Mouse (Mus musculus) thymus, adult 2 months (tissue): ENCODE measurements around the gene Rps3. TPM values are rescaled to one million over a fixed set of nuclear protein-coding genes. Genes with fewer than 3 reads are reported as not detected.

Source experiments
- DNase-seq: peaks from one replicate; pipeline ENCODE4 v3.0.0; 2021
- H3K27ac ChIP-seq: fragments of 200-500 bp; 2 replicates; pipeline ENCODE4 v1.5.1; 2012; ENCODE audit warnings: low read length, control low read depth; ENCODE audit not compliant: control insufficient read depth, insufficient read depth
- H3K27me3 ChIP-seq: fragments of 200-500 bp; 2 replicates; pipeline ENCODE4 v1.6.1; 2012; ENCODE audit warnings: mild to moderate bottlenecking, low read length, moderate library complexity, mixed read lengths; ENCODE audit not compliant: control insufficient read depth, insufficient read depth
- H3K36me3 ChIP-seq: fragments of 200-500 bp; 2 replicates; pipeline ENCODE4 v1.6.1; 2012; ENCODE audit warnings: mild to moderate bottlenecking, low read length, moderate library complexity; ENCODE audit not compliant: control insufficient read depth, insufficient read depth
- H3K4me1 ChIP-seq: fragments of 200-500 bp; replicated peaks from 2 replicates; pipeline ENCODE4 v1.6.1; 2012; ENCODE audit warnings: low read length; ENCODE audit not compliant: control insufficient read depth, insufficient read depth
- H3K4me3 ChIP-seq: fragments of 200-500 bp; 2 replicates; pipeline ENCODE4 v1.5.1; 2012; ENCODE audit warnings: mild to moderate bottlenecking, low read length, control low read depth, moderate library complexity; ENCODE audit not compliant: control insufficient read depth, insufficient read depth
- CTCF ChIP-seq: fragments of 200-500 bp; IDR thresholded peaks from 2 replicates; pipeline ENCODE4 v1.5.1; 2012; ENCODE audit warnings: mild to moderate bottlenecking, control low read depth, low read length, moderate library complexity, borderline replicate concordance; ENCODE audit not compliant: control insufficient read depth, poor library complexity, insufficient read depth; ENCODE audit errors: extremely low read depth
- POLR2A ChIP-seq: fragments of 200-500 bp; IDR thresholded peaks from 2 replicates; pipeline ENCODE4 v1.6.1; 2012; ENCODE audit warnings: mild to moderate bottlenecking, low read length, control low read depth, moderate library complexity; ENCODE audit not compliant: control insufficient read depth, poor library complexity, insufficient read depth; ENCODE audit errors: extremely low read depth
- WGBS: fragments of 180-500 bp; shearing (Covaris S2); methylation state at CpG from one replicate; pipeline ENCODE4 v1.1.7; 2018; 5-methylcytosine and 5-hydroxymethylcytosine counted together
- polyA plus RNA-seq: library from polyadenylated mRNA; depleted of rRNA; stranded (reverse); fragments of >200 nt; gene quantifications from 2 replicates; pipeline ENCODE4 v1.2.3, GENCODE M21; 2012

Gene Rps3
- polyA plus RNA-seq, 1 experiment, result 566 TPM

DNA sequence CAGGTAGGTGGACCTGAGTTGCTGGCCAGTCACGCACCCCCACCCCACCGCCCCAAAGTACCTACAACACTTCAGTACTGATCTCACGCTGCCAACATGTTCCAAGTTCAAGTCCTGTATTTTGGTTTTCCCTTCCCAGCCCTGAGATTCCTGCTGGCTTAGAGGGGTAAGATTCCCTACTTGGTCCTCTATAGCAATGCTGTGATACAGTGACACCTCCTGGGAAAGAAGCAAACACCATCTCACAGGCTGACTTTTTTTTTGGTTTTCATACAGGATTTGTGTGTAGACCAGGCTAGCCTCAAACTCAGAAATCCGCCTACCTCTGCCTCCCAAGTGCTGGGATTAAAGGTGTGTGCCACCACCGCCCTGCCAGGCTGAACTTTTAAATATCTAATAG lies 6.3 kb downstream of the Rps3 start:
- Histone ChIP-seq H3K36me3 (peaks cover 62% of the 10 kb centered on the region), H3K4me1 (peaks cover 8% of the 10 kb centered on the region), H3K4me3 (no peak overlapping the region), H3K27me3 (no peaks in the 10 kb centered on the region), H3K27ac (no peak overlapping the region)
- WGBS, result 97% methylated on average over 5 of the region's 5 CpGs
- TF ChIP-seq POLR2A, result no peak
- TF ChIP-seq CTCF, result no peak
- DNase-seq, result no peak

GRCm38 (mm10) chr7:99476558-99477114 lies 6.9 kb downstream of the Rps3 start:
- H3K4me3 ChIP-seq, result no peak overlapping the region
- peaks cover 3% of the 10 kb centered on the region; the same call in 1 of the 2 replicates for H3K4me1 ChIP-seq
- no peaks in the 10 kb centered on the region for H3K27me3 ChIP-seq
- 85% methylated on average over 3 of the region's 3 CpGs for WGBS
- no peak for DNase-seq
- peaks cover 56% of the 10 kb centered on the region for H3K36me3 ChIP-seq
- H3K27ac ChIP-seq, result no peak overlapping the region
- TF ChIP-seq CTCF (no peak), POLR2A (no peak)

DNA sequence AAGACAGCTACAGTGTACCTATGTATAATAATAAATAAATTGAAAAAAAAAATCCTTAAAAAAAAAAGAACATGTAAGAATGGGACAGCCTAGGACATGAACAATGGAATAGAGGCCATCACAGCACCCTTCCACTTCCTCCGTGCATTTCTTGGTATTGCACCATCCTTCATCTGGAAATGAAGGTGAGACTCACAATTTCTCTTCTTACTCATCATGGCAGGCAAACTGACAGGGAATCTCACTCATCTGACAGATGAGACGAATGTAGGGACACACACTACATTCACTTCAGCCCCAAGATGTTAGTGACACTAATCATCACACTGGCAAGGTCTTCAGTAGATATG lies 8.0 kb downstream of the Rps3 start:
- Histone ChIP-seq H3K27ac (no peak overlapping the region), H3K4me1 (no peaks in the 10 kb centered on the region), H3K36me3 (peaks cover 45% of the 10 kb centered on the region), H3K4me3 (no peak overlapping the region), H3K27me3 (no peaks in the 10 kb centered on the region)
- TF ChIP-seq CTCF (no peak), POLR2A (no peak)
- no peak for DNase-seq
- 92% methylated on average over 2 of the region's 2 CpGs for WGBS

GRCm38 (mm10) chr7:99474836-99475561 lies 8.5 kb downstream of the Rps3 start:
- Histone ChIP-seq H3K4me3 (no peak overlapping the region), H3K36me3 (peaks cover 39% of the 10 kb centered on the region), H3K4me1 (no peaks in the 10 kb centered on the region), H3K27me3 (no peaks in the 10 kb centered on the region), H3K27ac (no peak overlapping the region)
- 93% methylated on average over 12 of the region's 12 CpGs for WGBS
- no peak for DNase-seq
- TF ChIP-seq POLR2A (no peak), CTCF (no peak)

- Histone ChIP-seq H3K27me3 (no peaks in the 10 kb centered on the region), H3K27ac (no peak overlapping the region), H3K4me3 (no peak overlapping the region), H3K4me1 (0 out of 2 replicates have a peak, but pooled peaks cover 2% of the 10 kb centered on the region), H3K36me3 (peaks cover 28% of the 10 kb centered on the region)
- WGBS, result 93% methylated on average over 14 of the region's 14 CpGs
- DNase-seq, result no peak
- TF ChIP-seq CTCF, result no peak
- TF ChIP-seq POLR2A, result no peak
Measured at GRCm38 (mm10) chr7:99473638-99474407, 9.7 kb downstream of the Rps3 start.

- Histone ChIP-seq H3K4me3 (no peak overlapping the region), H3K4me1 (peaks cover 10% of the 10 kb centered on the region), H3K27ac (no peak overlapping the region), H3K36me3 (peaks cover 6% of the 10 kb centered on the region; the same call in 1 of the 2 replicates), H3K27me3 (no peaks in the 10 kb centered on the region)
- TF ChIP-seq POLR2A (no peak), CTCF (no peak)
- WGBS, result 93% methylated on average over 18 of the region's 18 CpGs
- DNase-seq, result no peak
Measured at GRCm38 (mm10) chr7:99471578-99471977, 12.0 kb downstream of the Rps3 start.
